Mouse (Mus musculus): ENCODE results near the gene Grip2.

Gene Grip2

DNA sequence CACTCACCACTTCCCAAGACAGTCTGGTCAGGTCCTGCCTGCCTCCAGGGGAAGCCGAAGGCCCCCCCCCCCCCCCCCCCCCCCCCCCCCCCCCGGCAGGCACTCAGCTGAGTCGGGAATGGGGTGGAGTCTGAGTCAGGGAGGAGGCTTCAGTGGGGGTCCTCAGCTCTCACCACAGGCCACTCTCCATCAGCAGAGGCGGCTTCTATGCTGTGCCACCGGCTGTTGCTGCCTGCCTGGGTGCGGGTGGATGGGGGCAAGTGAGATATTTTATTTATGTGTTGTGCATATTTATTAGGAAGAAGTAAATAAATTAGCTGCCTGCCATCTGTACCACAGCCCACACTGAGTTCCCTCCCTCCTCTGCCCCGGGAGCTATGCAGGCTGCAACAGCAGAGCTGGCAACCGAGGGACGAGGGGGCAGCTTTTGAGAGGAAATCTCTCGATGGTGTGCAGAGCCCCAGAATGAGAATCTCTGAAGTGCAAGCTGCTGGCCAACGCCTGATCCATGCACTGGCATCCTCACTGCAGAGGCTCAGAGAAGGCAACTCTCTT, at the start of gene Grip2:
TSS of gene Grip2 (minus strand) at position 235 of the 555 bp plus-strand sequence.
- no peak for DNase-seq

DNA sequence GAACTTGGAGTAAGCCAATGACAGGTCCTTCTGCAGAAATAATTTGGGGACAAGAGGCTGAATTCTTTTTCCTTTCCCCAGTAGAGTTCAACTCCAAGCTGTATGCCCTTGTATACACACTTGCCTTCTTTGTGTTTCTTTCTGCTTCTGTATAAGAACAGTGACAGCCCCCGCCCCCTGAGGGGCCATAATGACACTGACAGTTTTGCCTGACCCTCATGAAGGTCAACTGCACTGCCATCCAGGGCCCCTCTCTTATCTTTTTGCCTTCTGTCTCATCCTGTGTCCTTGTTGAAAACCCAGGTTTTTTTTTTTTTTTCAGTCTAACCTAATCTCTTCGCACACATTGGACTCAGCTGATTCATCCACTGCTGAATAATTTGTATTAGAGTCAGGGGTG, 45.7 kb upstream of the Grip2 start:
- DNase-seq, result no peak

DNA sequence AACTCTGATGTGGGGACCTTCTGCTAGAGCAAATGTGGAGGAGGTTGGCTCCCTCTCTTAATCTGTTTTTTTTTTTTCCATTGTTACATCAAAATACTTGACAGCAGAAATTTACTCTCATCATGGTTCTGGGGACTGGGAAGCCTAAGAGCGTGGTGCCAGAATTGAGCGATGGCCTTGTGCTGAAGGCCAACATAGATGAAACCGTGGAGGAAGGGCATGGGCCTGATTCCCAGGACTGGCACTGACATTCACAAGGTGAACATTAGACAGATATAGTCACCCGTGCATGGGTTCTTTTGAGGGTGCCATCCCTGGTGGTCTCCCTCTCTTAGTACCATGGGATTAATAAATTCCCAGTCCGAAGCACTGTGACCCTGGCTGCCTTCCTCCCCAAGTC, 41.0 kb upstream of the Grip2 start:
- no peak for DNase-seq

DNA sequence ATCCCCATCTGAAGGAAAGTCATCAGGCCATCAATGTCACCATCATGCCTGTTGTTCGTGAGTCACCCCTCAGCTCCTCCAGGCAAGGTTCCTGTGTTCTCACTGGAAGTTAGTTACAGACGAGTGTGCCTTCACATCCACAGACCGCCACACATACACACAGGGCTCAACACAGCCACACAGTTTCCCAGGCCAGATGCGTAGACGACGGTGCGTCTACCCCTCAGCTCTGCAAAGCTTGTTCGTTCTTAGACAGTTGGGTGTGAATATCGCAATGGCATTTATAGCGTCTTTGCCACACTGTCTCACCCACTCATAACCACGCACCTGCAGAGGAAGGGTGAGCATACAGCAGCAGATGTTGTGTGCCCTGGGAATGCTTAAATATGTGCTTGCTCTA, 38.6 kb upstream of the Grip2 start:
- no peak for DNase-seq

DNA sequence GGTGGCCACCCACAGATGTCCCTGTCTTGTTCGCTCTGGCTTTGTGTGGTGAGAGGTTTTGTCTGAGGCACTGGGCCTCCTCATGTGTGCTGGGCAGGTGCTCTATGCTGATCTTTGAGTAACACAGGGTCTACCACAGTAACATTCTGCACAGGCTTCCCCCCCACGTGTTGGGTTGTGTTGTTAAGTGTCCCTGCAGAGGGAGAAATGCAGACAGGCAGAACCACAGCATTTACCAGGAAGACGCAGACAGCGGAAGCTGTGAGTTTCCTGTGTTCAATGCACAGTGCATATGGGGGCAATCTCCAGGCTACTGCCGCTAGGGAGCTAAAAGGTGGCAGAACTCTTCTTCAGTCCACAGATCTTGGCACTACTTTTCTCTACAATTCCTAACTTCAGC, 37.5 kb upstream of the Grip2 start:
- DNase-seq, result no peak

DNA sequence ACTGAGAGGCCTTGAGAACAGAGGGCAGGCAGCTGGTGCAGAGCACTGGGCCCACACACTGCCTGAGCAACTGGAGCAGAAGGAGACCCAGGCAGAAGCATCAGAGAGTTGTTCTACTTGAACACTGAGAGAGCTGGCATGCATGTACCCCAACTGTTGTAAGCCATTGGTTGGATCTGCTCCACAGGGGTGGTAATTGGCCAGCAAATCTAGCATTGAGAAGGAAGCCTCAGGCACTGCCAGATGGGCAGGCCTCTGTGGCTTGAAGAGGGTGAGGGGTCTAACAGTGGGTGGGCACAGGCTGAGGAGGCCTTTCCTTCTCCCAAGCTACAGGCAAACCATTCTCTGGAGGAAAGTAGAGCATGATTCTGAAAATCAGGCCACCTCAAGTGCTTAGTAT, 35.8 kb upstream of the Grip2 start:
- no peak for DNase-seq

DNA sequence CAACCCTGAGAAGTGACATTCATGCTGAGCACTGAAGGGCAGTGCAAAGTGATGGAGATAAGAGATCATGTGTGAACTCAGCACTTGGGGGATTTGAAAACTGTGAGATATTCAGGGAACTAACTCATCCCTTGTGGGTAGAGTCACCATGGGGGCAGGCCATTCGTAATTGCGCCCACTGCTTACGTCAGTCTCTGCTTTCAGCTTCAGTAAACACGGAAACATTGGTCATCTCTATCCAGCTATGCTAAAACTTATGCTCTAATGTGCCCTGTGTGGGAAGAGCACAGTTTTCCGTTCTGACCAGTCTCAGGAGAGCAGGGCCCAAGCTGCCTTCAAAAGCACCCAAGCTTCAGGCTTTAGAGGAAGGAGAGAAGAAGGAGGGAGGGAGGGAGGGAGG, 31.3 kb upstream of the Grip2 start:
- no peak for DNase-seq

DNA sequence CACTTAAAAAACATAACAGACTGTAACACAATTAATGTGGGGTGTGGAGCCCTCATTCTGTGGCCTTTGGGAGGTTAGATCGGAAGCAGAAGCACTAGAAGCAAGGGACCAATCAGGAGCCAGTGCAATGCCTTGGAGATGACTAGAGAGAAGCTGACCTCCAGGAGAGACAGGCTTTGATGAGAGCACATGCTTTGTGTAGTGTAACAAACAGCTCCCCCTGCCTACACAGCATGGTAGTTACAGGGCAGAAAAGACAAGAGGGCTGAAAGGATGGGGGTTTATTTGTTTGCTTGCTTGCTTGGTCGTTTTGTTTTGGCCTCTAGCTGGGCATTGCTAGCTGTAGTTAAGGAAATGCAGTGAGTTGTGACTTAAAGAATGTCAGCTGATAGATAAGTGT, 25.5 kb upstream of the Grip2 start:
- peak; percentile 54 to 56 for DNase-seq

DNA sequence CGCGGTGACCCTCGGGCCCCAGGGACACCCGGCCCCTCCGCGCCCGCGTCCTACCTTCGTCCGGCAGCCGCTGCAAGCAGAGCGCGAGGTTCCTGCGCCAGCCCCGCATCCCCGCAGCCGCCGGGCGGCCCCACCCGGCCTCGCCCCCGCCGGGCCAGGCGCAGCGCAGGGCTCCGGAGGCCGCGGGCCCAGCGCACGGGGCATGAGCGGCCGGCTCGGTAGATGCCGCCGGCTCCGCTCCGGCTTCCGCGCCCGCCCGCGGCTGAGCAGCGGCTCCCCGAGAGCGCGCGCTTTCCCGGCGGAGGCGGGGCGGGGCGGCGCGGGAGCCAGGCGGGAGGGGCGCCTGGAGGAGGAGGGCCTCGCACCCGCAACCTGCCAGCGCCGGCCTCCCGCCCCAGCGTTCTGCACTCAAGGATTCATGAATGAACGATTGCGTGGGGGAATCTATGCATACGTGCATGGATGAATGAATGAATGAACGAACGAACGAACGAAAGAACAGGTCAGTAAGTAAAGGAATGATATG, 16.6 kb upstream of the Grip2 start:
- DNase-seq, result peak in 1 of 2 experiments; percentile 8

DNA sequence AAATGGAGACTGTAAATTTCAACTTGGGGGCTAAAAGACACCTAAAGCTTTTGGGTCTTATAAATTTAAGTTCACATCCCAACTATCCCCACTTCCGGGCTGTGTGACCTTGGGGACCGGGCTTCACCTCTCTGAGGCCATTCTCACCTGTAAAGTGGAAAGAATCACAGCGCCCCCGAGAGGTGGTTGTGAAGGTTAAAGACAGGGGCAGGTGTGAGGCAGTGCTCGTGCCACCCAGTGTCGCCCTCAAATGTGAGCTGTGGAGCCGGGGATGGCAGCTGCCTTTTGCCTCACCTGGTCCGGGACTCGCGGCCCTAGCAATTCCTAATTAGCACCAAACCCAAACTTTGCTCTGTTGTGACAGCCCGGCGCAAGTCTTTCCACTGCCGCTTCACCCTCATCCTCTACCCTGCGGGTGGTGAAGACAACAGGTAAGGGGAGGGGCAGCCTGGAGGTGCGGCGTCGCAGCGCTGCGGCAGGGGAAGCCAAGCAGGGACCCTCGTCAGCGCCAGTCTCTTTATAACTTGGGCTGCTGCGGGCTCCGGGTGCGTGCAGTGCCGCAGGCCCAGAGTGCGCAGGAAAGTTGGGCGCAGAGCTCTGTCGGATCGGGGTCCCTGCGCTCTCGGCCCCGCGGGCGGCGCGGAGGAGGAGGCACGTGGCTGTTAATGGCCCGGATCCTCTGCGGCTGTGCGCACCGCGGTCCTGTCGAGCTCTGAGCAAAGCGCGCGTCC, 16.0 kb upstream of the Grip2 start:
- DNase-seq, result peak; percentile 12 to 19

DNA sequence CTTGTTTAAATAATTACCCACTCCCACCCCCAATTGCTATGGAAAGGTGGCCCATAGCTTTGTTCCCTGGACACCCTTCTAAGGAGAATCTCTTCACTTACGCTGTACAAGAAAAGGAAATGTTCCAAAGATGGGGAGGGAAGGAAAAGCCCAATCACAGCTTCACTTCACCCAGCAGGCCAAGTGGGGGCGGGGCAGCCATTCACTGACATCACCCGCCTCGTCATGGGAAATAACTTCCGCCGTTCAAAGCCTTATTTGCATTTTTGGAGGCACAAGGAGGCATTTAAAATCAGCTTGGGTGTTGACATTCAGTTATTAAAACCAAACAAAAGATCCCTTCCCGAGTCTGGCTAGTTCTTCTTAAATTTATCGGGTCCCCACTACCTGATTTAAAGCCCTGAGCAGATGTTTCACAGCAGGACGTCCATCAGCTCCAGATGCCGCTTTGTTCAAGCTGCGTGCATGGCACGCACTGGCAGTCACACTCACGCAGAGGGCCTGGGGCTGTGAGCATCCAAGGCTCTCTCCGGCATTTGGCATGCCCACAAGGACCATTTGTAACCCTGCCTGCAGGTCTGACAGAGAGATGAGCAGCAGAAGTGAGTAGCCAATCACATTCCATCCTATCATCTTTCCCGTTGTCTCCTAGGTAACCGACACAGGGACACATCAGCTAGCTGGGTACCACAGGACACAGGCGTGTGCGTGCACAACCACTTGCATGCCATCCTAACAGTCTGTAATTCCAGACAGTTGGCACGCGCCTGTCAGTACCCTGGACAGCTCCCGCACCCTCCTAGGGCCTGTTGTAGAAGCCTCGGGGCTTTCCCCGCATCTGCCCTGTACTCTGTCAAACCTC, 12.2 kb upstream of the Grip2 start:
- peak; percentile 90 to 92 for DNase-seq

DNA sequence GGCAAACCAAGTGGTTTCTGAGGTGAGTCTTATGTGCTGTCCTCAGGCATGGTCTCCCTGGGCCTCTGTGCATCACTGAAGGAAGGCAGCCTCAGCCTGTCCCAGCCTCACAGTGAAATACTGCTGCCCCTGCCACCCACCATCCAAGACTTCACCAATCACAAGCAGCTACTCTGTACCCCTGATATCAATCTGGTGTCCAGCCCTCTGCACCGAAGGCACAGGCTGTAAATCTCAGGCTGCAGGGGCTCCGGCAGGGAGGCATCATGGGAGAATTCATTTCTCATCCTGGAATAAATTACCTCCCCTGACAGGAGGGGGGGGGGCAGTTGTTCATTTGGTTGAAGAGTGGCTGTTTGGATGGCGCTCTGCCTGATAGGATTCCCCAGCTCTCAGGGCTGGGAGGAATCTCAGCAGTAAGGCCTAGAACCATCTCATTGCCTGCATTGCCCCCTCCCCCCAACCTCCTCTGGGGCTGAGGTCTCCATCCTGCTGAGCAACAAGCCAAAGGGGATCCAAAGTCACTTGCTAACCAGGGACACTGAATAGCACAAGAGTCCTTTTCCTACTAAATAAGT, 5.9 kb upstream of the Grip2 start:
- DNase-seq, result no peak

DNA sequence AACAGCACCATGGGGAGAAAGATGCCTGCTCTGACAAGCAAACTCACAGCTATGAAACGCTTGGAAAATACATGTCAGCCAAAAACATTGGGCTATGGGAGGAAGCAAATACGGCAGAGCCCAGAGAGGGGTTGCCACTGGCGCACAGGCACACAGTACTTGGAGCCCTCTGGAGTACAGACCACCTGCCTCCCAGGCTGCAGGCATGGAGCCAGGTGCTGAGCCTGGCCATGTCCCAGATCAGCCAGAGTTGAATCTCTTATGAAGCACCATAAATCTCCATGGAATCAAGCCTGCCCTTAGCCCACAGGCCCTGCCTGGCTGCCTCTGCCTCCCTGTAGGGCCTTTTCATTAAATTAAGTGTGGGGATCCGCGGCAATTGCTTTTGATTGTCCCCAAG, 876 bp upstream of the Grip2 start:
- no peak for DNase-seq

DNA sequence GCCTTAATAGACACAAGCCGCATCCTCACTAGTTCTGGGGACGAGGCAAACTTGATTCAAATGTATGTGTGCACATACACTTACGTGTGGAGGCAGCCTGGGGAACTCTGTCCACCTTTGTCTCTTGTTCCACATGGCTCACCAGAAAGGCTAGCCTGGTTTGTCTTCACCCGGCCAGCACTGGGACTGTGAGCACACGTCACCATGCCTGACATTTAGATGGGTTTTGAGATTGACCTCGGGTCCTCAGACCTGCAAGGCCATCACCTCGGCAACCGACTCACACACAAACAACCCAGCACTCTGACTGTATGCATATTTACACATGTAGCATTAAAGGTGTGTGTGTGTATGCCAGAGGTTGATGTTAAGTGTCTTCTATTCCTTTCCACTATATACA, 8.8 kb downstream of the Grip2 start:
- DNase-seq, result no peak

DNA sequence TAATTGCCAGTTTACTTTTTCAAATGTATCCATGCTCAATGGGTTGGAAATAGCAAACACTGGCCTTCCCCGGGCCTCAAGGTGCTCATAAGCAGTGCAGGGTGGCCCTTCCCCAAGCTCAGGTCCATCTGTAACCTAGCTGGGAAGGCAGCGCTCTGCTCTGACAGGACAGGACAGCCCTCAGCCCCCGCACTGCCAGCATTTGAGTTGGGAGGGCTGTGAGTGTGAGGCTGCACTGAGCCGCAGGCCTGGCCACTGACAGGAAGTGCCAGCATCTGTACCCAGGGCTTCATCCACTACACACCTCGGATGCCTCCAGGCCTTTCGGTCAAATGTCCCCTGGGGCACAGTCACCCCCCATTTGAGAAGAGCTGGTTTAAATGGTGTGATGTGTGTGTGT, 11.1 kb downstream of the Grip2 start:
- DNase-seq, result no peak

DNA sequence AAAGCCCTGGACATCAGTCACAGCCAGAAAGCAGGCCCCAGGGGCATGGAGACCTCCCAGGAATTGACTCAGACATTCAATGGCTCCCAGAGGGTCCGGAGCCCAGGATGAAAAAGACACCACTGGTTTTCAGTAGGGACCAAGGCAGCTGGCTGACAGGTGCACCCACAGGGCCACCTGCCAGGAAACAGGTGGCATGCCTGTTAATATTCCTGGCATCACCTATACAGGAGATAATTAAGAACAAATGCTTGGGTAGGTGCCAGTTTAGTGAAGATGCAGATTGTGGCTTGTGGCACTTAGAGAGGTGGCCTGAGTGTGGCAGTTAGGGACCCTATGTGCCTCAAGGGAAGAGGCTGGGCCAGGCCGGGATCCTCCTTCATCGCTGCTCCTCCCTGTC, 13.4 kb downstream of the Grip2 start:
- DNase-seq, result no peak

DNA sequence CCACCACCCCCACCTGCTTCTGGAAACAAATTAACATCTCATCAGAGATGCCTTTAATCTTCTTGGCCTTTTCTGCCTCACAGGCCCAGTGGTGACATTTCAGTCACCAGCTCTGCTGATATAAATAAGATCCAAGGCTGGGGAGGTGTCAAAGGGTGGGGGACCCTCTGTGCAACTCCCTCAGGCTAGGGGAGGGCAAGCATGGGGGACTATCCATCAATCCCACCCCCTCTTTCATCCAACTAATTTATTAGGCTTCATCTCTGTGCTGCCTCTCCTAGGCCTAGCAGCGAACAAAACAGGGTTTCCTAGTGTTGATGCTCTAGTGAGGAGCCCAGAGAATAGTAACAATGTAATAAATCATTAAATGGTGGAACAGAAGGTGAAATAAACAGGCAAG, 17.0 kb downstream of the Grip2 start:
- no peak for DNase-seq

DNA sequence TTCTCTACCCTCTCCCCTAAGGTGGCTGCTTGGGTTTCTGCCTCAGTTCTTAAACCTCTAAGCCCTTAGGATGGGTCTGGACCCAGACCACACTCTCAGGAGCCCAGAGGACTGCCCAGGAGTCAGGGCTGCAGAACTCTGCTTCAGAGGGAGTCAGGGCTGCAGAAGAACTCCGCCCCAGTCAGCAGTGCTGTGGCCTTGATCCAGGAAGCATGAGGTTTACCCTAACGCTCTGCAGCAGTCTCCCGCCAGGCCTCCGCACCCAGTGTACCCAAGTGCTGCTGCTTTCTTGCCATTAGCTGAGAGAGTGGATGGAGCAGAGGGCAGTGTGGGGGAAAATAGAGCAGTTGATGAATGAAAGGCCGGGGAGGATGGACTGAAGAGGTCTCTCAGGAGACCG, 19.0 kb downstream of the Grip2 start:
- DNase-seq, result no peak

DNA sequence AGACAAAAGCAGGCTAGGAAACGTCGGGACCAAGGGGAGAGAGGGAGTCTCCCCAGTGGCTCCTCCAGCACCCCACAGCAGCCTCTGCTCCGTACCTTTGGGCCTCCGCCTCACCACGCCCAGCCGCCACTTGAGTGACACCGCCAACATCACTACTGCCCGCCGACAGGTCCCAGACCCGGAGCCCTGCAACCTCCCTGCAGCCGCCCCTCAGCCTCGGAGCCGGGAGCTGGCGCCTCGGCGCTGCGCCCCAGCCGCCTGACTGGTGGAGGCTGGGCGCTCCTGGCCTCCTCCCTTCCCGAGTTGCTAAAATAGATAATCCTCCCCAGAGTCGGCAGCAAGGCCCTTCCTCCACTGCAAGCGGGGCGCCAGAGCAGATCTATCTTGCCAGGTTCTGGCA, 19.9 kb downstream of the Grip2 start:
- DNase-seq, result peak; percentile 16 to 32

DNA sequence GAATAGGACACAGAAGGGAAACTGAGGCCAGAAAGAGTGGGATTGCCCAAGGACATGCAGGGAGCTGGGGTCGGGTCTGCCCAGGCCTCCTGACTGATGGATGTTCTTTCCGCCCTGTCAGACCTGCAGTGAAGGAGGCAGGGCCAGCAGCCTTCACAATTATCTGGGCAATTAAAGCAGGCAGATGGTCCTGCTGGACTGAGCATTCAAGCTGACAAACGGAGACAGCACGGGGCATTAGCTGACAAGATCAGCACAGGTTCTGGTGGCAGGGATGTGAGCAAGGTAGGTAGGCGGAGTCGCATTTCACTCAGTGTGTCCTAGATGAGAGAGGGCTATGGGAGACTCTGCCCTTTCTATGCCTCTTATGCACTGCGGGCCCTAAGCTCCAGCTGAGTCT, 22.9 kb downstream of the Grip2 start:
- no peak for DNase-seq

DNA sequence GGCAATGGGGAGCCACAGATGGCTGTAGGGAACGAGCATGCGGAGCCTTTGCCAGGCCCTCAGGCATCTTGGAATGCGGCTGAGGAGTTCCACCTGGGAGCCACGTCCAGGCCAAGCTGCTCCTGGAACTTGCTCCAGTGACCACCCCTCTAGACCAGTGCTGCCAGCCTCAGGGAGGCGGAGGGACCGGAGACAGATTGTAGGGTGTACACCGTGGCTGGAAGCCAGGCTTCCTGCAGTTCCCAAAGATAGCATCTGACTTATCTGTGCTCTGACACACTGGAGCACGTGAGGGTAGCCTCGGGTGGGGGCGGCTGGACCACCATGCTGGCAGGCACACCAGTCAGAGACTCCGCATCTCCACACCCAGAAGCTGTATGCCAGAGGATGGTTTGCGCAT, 28.6 kb downstream of the Grip2 start:
- DNase-seq, result no peak

DNA sequence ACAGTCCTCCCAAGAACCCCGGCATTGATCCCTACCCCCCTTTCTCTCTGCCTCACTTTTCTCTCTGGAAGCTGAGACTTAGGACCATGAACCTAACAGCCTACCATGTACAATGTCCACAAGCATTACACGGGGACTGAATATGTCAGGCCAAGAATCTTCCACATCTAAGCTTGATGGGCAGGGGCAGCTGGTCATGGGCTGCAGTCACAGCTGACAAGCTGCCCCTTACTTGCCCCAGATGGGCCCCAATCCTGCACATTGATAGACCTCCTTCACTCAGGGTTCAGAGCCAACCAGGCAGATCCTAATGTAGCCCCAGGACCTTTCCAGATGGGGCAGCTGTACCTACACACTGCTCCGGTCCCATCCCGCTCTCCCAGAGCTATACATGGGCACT, 30.3 kb downstream of the Grip2 start:
- no peak for DNase-seq

DNA sequence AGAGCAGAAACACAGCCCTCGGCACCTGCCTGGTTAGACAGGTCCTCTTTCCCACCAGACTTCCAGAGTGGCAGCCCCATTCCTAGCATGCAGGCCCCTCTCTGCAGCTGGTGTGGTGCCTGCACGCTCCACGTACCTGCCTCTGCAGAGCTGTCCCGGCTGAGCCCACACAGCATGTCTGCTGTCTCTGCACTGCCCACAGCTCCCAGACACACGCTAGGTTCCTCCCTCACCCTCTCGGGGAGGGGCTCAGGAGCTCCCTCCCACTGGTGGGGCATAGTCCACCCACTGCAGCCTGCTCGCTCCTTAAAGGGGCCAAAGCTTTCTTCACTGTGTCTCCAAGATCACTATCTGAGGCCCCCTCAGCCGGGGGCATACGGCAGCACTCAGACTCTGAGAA, 31.0 kb downstream of the Grip2 start:
- peak; percentile 58 to 78 for DNase-seq

All from kidney, postnatal 4 days (tissue).